Mouse (Mus musculus) stomach, postnatal 0 days (tissue): ENCODE measurements around the gene Cdk9.

Source experiments
- CTCF ChIP-seq: IDR thresholded peaks from 2 replicates; pipeline ENCODE4 v1.5.1; 2016; ENCODE audit warnings: antibody characterized with exemption, low read depth, mild to moderate bottlenecking, moderate library complexity
- EP300 ChIP-seq: optimal IDR thresholded peaks from 2 replicates; pipeline ENCODE3; 2016; ENCODE audit warnings: antibody characterized with exemption

GRCm38 (mm10) chr2:32668176-32668575 is 44.7 kb downstream of the Cdk9 start:
- no peak for TF ChIP-seq CTCF
- no peak for TF ChIP-seq EP300
